Mouse (Mus musculus) liver, postnatal 0 days (tissue): ENCODE measurements at regions not wholly inside any gene's neighbourhood (a gene's known extent, or its start where the extent isn't known, plus 50 kb on each side); places are given as distances from the start of the nearest gene placed in this dataset.

Experiments
- ATAC-seq: fragments of 200-750 bp; cut with Nextera tagmentation; 2 replicates; pipeline ENCODE4 v1.8.0; 2017; ENCODE audit warnings: mild to moderate bottlenecking, moderate library complexity
- DNase-seq: peaks from one replicate; pipeline ENCODE4 v3.0.0-alpha.2; 2016
- H3K27ac ChIP-seq: fragments of 300-500 bp; sonication (generic); 2 replicates; pipeline ENCODE4 v1.5.1; 2014; ENCODE audit warnings: antibody characterized with exemption, moderate library complexity, mild to moderate bottlenecking, low read depth
- H3K27me3 ChIP-seq: fragments of 300-500 bp; sonication (generic); 2 replicates; pipeline ENCODE4 v1.6.1; 2014; ENCODE audit warnings: low read length, control low read depth, mixed read lengths; ENCODE audit not compliant: insufficient read depth
- H3K36me3 ChIP-seq: fragments of 300-500 bp; sonication (generic); replicated peaks from 2 replicates; pipeline ENCODE4 v1.6.1; 2014; ENCODE audit warnings: mild to moderate bottlenecking, control low read depth, low read length, moderate library complexity, mixed read lengths; ENCODE audit not compliant: insufficient read depth
- H3K4me1 ChIP-seq: fragments of 300-500 bp; sonication (generic); 2 replicates; pipeline ENCODE4 v1.6.1; 2014; ENCODE audit warnings: antibody characterized with exemption, mild to moderate bottlenecking, control low read depth; ENCODE audit not compliant: insufficient read depth
- H3K4me2 ChIP-seq: fragments of 300-500 bp; sonication (generic); 2 replicates; pipeline ENCODE4 v1.6.1; 2014; ENCODE audit warnings: low read depth, mild to moderate bottlenecking, low read length, moderate library complexity, mixed read lengths
- H3K4me3 ChIP-seq: fragments of 300-500 bp; sonication (generic); 2 replicates; pipeline ENCODE4 v1.5.1; 2014; ENCODE audit warnings: low read depth, low read length
- H3K9ac ChIP-seq: fragments of 300-500 bp; sonication (generic); replicated peaks from 2 replicates; pipeline ENCODE4 v1.6.1; 2014; ENCODE audit warnings: mild to moderate bottlenecking, moderate library complexity
- H3K9me3 ChIP-seq: fragments of 300-500 bp; sonication (generic); 2 replicates; pipeline ENCODE4 v1.6.1; 2016; ENCODE audit warnings: mild to moderate bottlenecking, control low read depth, low read length, mixed read lengths
- CTCF ChIP-seq: sonication (generic); IDR thresholded peaks from 2 replicates; pipeline ENCODE4 v1.5.1; 2016; ENCODE audit warnings: antibody characterized with exemption, low read depth
- EP300 ChIP-seq: IDR thresholded peaks from 2 replicates; pipeline ENCODE4 v1.6.1; 2016; ENCODE audit warnings: antibody characterized with exemption, low read depth, mild to moderate bottlenecking
- WGBS: fragments of 180-500 bp; shearing (Covaris S2); extraction: QIAGEN DNeasy Blood & Tissue Kit; methylation state at CpG from one replicate; pipeline ENCODE4 v1.1.7; 2014; ENCODE audit not compliant: insufficient replicate concordance; 5-methylcytosine and 5-hydroxymethylcytosine counted together

DNA sequence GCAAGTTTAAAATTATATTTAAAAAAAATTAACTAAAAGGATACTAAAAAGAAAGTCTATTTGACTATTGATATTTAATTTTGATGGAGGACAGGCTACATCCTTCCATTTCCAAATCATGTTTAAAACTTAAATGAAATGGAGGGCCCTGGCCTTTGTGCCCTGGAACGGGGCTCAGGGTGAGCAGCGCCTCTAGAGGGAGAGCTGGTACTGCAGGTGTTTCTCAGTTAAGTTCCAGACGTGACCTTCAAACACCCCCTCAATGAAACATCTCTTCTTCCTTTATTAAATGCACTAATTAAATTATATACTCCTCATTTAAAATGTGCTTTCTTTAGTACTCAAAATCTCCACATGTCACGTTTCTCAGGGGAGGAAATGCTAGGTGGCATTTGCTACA, 282.5 kb downstream of the Sox11 start:
- no peak overlapping the region for H3K27ac ChIP-seq
- H3K4me1 ChIP-seq, result peaks cover 9% of the 10 kb centered on the region
- TF ChIP-seq EP300 (no peak), CTCF (peak; percentile 61)
- no peak overlapping the region for H3K9ac ChIP-seq
- no peak overlapping the region for H3K4me2 ChIP-seq
- no peaks in the 10 kb centered on the region for H3K36me3 ChIP-seq
- no peaks in the 10 kb centered on the region for H3K27me3 ChIP-seq
- WGBS, result 27% methylated on average over 4 of the region's 4 CpGs
- no peaks in the 10 kb centered on the region for H3K9me3 ChIP-seq
- no peak overlapping the region for H3K4me3 ChIP-seq
- ATAC-seq (no peak), DNase-seq (peak; percentile 31)

DNA sequence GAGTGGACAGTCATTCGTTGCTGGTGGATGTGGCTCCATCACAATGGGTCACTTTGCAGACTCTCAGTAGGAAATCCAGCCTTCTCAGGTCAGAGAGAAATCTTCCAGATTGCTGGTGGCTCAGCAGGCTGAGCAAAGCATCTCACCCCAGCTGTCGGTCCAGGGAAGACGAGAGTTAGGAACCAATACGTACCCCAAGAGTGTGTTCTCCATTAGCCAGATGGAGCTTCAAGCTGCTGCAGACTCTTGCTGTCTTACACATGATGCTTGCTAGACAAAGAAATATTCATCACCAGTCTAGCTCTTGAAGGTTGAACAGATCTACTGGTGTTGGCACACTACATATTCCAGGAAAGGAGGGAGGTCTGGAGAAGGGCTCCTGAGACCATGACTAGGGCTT, 288.0 kb downstream of the Sox11 start:
- no peaks in the 10 kb centered on the region for H3K36me3 ChIP-seq
- H3K4me1 ChIP-seq, result no peaks in the 10 kb centered on the region
- ATAC-seq (no peak), DNase-seq (no peak)
- H3K4me3 ChIP-seq, result no peak overlapping the region
- H3K9ac ChIP-seq, result no peak overlapping the region
- no peak for TF ChIP-seq CTCF
- TF ChIP-seq EP300, result no peak
- 70% methylated on average over 4 of the region's 4 CpGs for WGBS
- no peaks in the 10 kb centered on the region for H3K9me3 ChIP-seq
- H3K27ac ChIP-seq, result no peak overlapping the region
- H3K4me2 ChIP-seq, result no peak overlapping the region
- H3K27me3 ChIP-seq, result no peaks in the 10 kb centered on the region

DNA sequence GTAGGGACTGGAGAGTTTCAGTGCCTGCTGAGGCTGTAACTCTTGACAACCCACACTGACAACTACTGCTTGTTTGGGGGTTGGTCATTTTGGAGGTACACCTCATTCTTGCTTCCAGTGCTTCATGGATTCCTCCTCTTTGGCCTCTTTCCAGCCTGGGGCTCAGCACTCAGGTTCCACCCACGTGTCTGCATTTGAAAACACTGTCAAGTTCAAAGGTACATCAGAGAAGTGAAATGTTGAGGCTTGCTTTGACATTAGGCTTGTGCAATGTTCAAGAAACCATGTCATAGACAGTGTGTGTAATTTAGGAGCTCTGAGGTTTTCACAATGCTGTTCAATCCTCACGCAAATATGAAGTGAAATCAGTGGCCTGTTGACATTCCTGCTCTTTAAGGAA, 304.5 kb downstream of the Sox11 start:
- DNase-seq, result peak; percentile 46
- 42% methylated on average over 2 of the region's 2 CpGs for WGBS
- Histone ChIP-seq H3K4me3 (no peak overlapping the region), H3K9ac (no peak overlapping the region), H3K4me1 (no peaks in the 10 kb centered on the region), H3K36me3 (no peaks in the 10 kb centered on the region), H3K4me2 (no peak overlapping the region), H3K27ac (no peak overlapping the region), H3K9me3 (no peaks in the 10 kb centered on the region), H3K27me3 (no peaks in the 10 kb centered on the region)
- peak; percentile 99 for ATAC-seq
- TF ChIP-seq CTCF, result no peak
- no peak for TF ChIP-seq EP300

DNA sequence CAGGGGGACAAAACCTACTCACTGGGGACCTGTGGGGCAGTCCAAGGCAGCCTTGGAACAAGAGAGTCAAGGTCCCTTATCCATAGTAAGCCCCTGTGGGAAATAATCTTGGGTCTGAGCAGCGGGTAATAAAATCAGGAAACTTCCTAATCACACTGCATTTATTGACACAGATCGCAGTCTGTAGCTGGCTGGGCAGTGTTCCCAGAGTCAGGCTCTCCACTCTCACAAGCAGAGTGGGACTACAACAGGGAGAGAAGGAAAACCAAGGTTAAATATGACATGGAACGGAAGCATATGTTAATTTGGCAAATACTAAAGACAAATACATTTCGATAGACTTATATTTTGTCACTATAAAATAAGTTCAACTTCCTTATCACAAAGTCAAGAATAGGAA, 322.6 kb downstream of the Sox11 start:
- no peak for ATAC-seq
- no peak overlapping the region for H3K4me3 ChIP-seq
- no peaks in the 10 kb centered on the region for H3K4me1 ChIP-seq
- H3K27me3 ChIP-seq, result no peaks in the 10 kb centered on the region
- 58% methylated on average over 4 of the region's 4 CpGs for WGBS
- TF ChIP-seq EP300, result no peak
- TF ChIP-seq CTCF, result no peak
- no peaks in the 10 kb centered on the region for H3K9me3 ChIP-seq
- no peak overlapping the region for H3K9ac ChIP-seq
- no peak for DNase-seq
- no peaks in the 10 kb centered on the region for H3K36me3 ChIP-seq
- no peak overlapping the region for H3K27ac ChIP-seq
- no peak overlapping the region for H3K4me2 ChIP-seq

DNA sequence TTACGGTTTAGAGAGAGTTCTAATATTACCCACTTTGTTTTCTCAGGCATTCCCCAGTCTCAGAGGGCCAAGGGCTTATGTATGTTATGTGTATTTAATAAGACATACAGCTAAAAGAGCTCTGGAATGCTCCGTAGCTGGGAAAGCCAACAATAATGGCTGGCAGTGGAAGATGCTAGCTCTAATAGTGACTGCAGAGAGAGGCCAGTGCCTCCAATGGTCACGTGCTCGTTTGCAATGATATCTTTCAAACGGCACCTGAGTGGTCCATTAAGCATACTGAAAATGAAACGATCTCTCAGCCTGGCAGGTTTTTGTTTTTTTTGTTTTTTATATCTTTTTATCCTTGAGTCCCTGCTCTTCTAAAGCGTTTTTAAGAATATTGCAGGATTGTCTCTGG, 324.0 kb downstream of the Sox11 start:
- Histone ChIP-seq H3K27me3 (no peaks in the 10 kb centered on the region), H3K36me3 (no peaks in the 10 kb centered on the region), H3K4me2 (no peak overlapping the region), H3K4me3 (no peak overlapping the region), H3K9me3 (no peaks in the 10 kb centered on the region), H3K27ac (no peak overlapping the region), H3K9ac (no peak overlapping the region), H3K4me1 (no peaks in the 10 kb centered on the region)
- TF ChIP-seq CTCF, result no peak
- no peak for TF ChIP-seq EP300
- no peak for ATAC-seq
- no peak for DNase-seq
- 66% methylated on average over 7 of the region's 7 CpGs for WGBS

DNA sequence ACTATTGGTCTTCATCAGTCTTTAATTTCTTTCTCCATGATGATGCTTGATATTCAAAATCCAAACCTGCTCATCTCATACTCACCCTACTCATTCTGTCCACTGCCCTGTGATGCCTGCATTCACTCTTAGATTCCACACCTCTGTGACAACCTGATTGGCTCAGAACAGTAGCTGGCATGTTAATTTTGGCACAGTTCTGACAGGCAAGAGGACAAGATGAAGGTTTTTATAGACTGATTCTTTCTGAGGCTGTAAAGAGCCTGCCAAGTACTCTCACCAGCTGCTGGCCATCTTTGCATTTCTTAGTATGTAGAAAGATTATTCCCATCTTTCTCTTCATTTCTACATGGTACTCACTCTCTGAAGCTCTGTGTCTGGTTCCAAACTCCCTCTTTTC, 343.1 kb downstream of the Sox11 start:
- no peaks in the 10 kb centered on the region for H3K9me3 ChIP-seq
- no peaks in the 10 kb centered on the region for H3K36me3 ChIP-seq
- DNase-seq (no peak), ATAC-seq (no peak)
- TF ChIP-seq EP300 (no peak), CTCF (no peak)
- no peak overlapping the region for H3K9ac ChIP-seq
- no peak overlapping the region for H3K4me3 ChIP-seq
- no peaks in the 10 kb centered on the region for H3K27me3 ChIP-seq
- no peak overlapping the region for H3K4me2 ChIP-seq
- H3K4me1 ChIP-seq, result no peaks in the 10 kb centered on the region
- no peak overlapping the region for H3K27ac ChIP-seq
